Mouse (Mus musculus): ENCODE measurements at regions not wholly inside any gene's neighbourhood (a gene's known extent, or its start where the extent isn't known, plus 50 kb on each side); places are given as distances from the start of the nearest gene placed in this dataset.

- no peaks in the 10 kb centered on the region for H3K27me3 ChIP-seq (ENCODE audit: control insufficient read depth, insufficient read depth, low read length)
- H3K4me1 ChIP-seq (replicated peaks; ENCODE audit: control insufficient read depth, insufficient read depth, low read length): no peaks in the 10 kb centered on the region
- H3K9me3 ChIP-seq (ENCODE audit: control insufficient read depth, low read length): no peaks in the 10 kb centered on the region
- H3K9ac ChIP-seq: no peak overlapping the region
- 82% methylated on average over 12 of the region's 12 CpGs for WGBS
- H3K4me3 ChIP-seq (replicated peaks; ENCODE audit: low read length): no peak overlapping the region
- ATAC-seq (ENCODE audit: low FRiP score) (no peak), DNase-seq (ENCODE audit: low spot score) (no peak)
- no peaks in the 10 kb centered on the region for H3K36me3 ChIP-seq (replicated peaks; ENCODE audit: control insufficient read depth, insufficient read depth)
- H3K27ac ChIP-seq: no peak overlapping the region
- no peak overlapping the region for H3K4me2 ChIP-seq (replicated peaks)
Measured at GRCm38 (mm10) chr8:54393466-54394197, 135.7 kb upstream of the Asb5 start.

- Histone ChIP-seq H3K4me1 (replicated peaks; ENCODE audit: control insufficient read depth, insufficient read depth, low read length) (no peaks in the 10 kb centered on the region), H3K27me3 (ENCODE audit: control insufficient read depth, insufficient read depth, low read length) (no peaks in the 10 kb centered on the region), H3K36me3 (replicated peaks; ENCODE audit: control insufficient read depth, insufficient read depth) (no peaks in the 10 kb centered on the region), H3K9ac (no peak overlapping the region), H3K27ac (no peak overlapping the region), H3K4me2 (replicated peaks) (no peak overlapping the region), H3K4me3 (replicated peaks; ENCODE audit: low read length) (no peak overlapping the region), H3K9me3 (ENCODE audit: control insufficient read depth, low read length) (no peaks in the 10 kb centered on the region)
- no peak for DNase-seq (ENCODE audit: low spot score)
- 0 out of 2 replicates have a peak, but pooled peaks have one; percentile 24 for ATAC-seq (ENCODE audit: low FRiP score)
- 57% methylated on average over 2 of the region's 2 CpGs for WGBS
Measured at GRCm38 (mm10) chr8:54405723-54406122, 123.7 kb upstream of the Asb5 start.

GRCm38 (mm10) chr8:54414092-54414799 lies 115.1 kb upstream of the Asb5 start:
- Histone ChIP-seq H3K27ac (no peak overlapping the region), H3K4me2 (replicated peaks) (no peak overlapping the region), H3K4me3 (replicated peaks; ENCODE audit: low read length) (no peak overlapping the region), H3K9ac (no peak overlapping the region), H3K27me3 (ENCODE audit: control insufficient read depth, insufficient read depth, low read length) (no peaks in the 10 kb centered on the region), H3K4me1 (replicated peaks; ENCODE audit: control insufficient read depth, insufficient read depth, low read length) (no peaks in the 10 kb centered on the region), H3K36me3 (replicated peaks; ENCODE audit: control insufficient read depth, insufficient read depth) (no peaks in the 10 kb centered on the region), H3K9me3 (ENCODE audit: control insufficient read depth, low read length) (no peaks in the 10 kb centered on the region)
- WGBS: 80% methylated on average over 4 of the region's 4 CpGs
- no peak for DNase-seq (ENCODE audit: low spot score)
- no peak for ATAC-seq (ENCODE audit: low FRiP score)

GRCm38 (mm10) chr8:54416691-54417090 lies 112.7 kb upstream of the Asb5 start:
- ATAC-seq (ENCODE audit: low FRiP score) (no peak), DNase-seq (ENCODE audit: low spot score) (no peak)
- 93% methylated on average over 2 of the region's 2 CpGs for WGBS

GRCm38 (mm10) chr8:54418035-54418434 lies 111.3 kb upstream of the Asb5 start:
- Histone ChIP-seq H3K9me3 (ENCODE audit: control insufficient read depth, low read length) (no peaks in the 10 kb centered on the region), H3K4me1 (replicated peaks; ENCODE audit: control insufficient read depth, insufficient read depth, low read length) (no peaks in the 10 kb centered on the region), H3K27ac (no peak overlapping the region), H3K27me3 (ENCODE audit: control insufficient read depth, insufficient read depth, low read length) (no peaks in the 10 kb centered on the region), H3K9ac (no peak overlapping the region), H3K36me3 (replicated peaks; ENCODE audit: control insufficient read depth, insufficient read depth) (no peaks in the 10 kb centered on the region), H3K4me3 (replicated peaks; ENCODE audit: low read length) (no peak overlapping the region), H3K4me2 (replicated peaks) (no peak overlapping the region)
- DNase-seq (ENCODE audit: low spot score): no peak
- 88% methylated on average over 2 of the region's 2 CpGs for WGBS
- no peak for ATAC-seq (ENCODE audit: low FRiP score)

More at GRCm38 (mm10) chr8:54416691-54417090, 112.7 kb upstream of the Asb5 start:
- Histone ChIP-seq H3K9ac (no peak overlapping the region), H3K4me2 (replicated peaks) (no peak overlapping the region), H3K27me3 (ENCODE audit: control insufficient read depth, insufficient read depth, low read length) (no peaks in the 10 kb centered on the region), H3K4me1 (replicated peaks; ENCODE audit: control insufficient read depth, insufficient read depth, low read length) (no peaks in the 10 kb centered on the region), H3K36me3 (replicated peaks; ENCODE audit: control insufficient read depth, insufficient read depth) (no peaks in the 10 kb centered on the region), H3K4me3 (replicated peaks; ENCODE audit: low read length) (no peak overlapping the region), H3K9me3 (ENCODE audit: control insufficient read depth, low read length) (no peaks in the 10 kb centered on the region), H3K27ac (no peak overlapping the region)

- H3K4me1 ChIP-seq (replicated peaks; ENCODE audit: control insufficient read depth, insufficient read depth, low read length): no peaks in the 10 kb centered on the region
- H3K4me2 ChIP-seq (replicated peaks): no peak overlapping the region
- no peak overlapping the region for H3K4me3 ChIP-seq (replicated peaks; ENCODE audit: low read length)
- no peaks in the 10 kb centered on the region for H3K9me3 ChIP-seq (ENCODE audit: control insufficient read depth, low read length)
- ATAC-seq (ENCODE audit: low FRiP score): no peak
- no peak for DNase-seq (ENCODE audit: low spot score)
- no peak overlapping the region for H3K27ac ChIP-seq
- no peaks in the 10 kb centered on the region for H3K36me3 ChIP-seq (replicated peaks; ENCODE audit: control insufficient read depth, insufficient read depth)
- H3K27me3 ChIP-seq (ENCODE audit: control insufficient read depth, insufficient read depth, low read length): no peaks in the 10 kb centered on the region
- H3K9ac ChIP-seq: no peak overlapping the region
- WGBS: 89% methylated on average over 6 of the region's 6 CpGs
Measured at GRCm38 (mm10) chr8:54420339-54421098, 108.9 kb upstream of the Asb5 start.

- DNase-seq (ENCODE audit: low spot score) (no peak), ATAC-seq (ENCODE audit: low FRiP score) (no peak)
- Histone ChIP-seq H3K36me3 (replicated peaks; ENCODE audit: control insufficient read depth, insufficient read depth) (no peaks in the 10 kb centered on the region), H3K4me1 (replicated peaks; ENCODE audit: control insufficient read depth, insufficient read depth, low read length) (no peaks in the 10 kb centered on the region), H3K9me3 (ENCODE audit: control insufficient read depth, low read length) (no peaks in the 10 kb centered on the region), H3K9ac (no peak overlapping the region), H3K4me3 (replicated peaks; ENCODE audit: low read length) (no peak overlapping the region), H3K27ac (no peak overlapping the region), H3K4me2 (replicated peaks) (no peak overlapping the region), H3K27me3 (ENCODE audit: control insufficient read depth, insufficient read depth, low read length) (no peaks in the 10 kb centered on the region)
- whole genome bisulfite sequencing: 88% methylated on average over 3 of the region's 3 CpGs
Measured at GRCm38 (mm10) chr8:54425039-54425438, 104.3 kb upstream of the Asb5 start.

GRCm38 (mm10) chr8:54435694-54436093 lies 93.7 kb upstream of the Asb5 start:
- 57% methylated on average over 5 of the region's 5 CpGs for WGBS
- Histone ChIP-seq H3K9me3 (ENCODE audit: control insufficient read depth, low read length) (no peaks in the 10 kb centered on the region), H3K27me3 (ENCODE audit: control insufficient read depth, insufficient read depth, low read length) (no peaks in the 10 kb centered on the region), H3K4me2 (replicated peaks) (no peak overlapping the region), H3K9ac (no peak overlapping the region), H3K4me3 (replicated peaks; ENCODE audit: low read length) (no peak overlapping the region), H3K36me3 (replicated peaks; ENCODE audit: control insufficient read depth, insufficient read depth) (no peaks in the 10 kb centered on the region), H3K4me1 (replicated peaks; ENCODE audit: control insufficient read depth, insufficient read depth, low read length) (no peaks in the 10 kb centered on the region), H3K27ac (no peak overlapping the region)
- ATAC-seq (ENCODE audit: low FRiP score) (no peak), DNase-seq (ENCODE audit: low spot score) (no peak)

- DNase-seq (ENCODE audit: low spot score) (no peak), ATAC-seq (ENCODE audit: low FRiP score) (no peak)
- H3K36me3 ChIP-seq (replicated peaks; ENCODE audit: control insufficient read depth, insufficient read depth): no peaks in the 10 kb centered on the region
- H3K4me2 ChIP-seq (replicated peaks): no peak overlapping the region
- no peaks in the 10 kb centered on the region for H3K9me3 ChIP-seq (ENCODE audit: control insufficient read depth, low read length)
- H3K9ac ChIP-seq: no peak overlapping the region
- H3K4me3 ChIP-seq (replicated peaks; ENCODE audit: low read length): no peak overlapping the region
- 88% methylated on average over 3 of the region's 3 CpGs for WGBS
- H3K27me3 ChIP-seq (ENCODE audit: control insufficient read depth, insufficient read depth, low read length): no peaks in the 10 kb centered on the region
- H3K4me1 ChIP-seq (replicated peaks; ENCODE audit: control insufficient read depth, insufficient read depth, low read length): no peaks in the 10 kb centered on the region
- no peak overlapping the region for H3K27ac ChIP-seq
Measured at GRCm38 (mm10) chr8:54441143-54441542, 88.2 kb upstream of the Asb5 start.

Measured in hindbrain, embryonic 14.5 days (tissue).